Mouse (Mus musculus): ENCODE data around the gene Gm12248.

GRCm38 (mm10) chr11:58107664-58108337 is 14.9 kb upstream of the Gm12248 start:
- TF ChIP-seq GATA1 (IDR thresholded peaks at IDR 0.05; ENCODE audit: borderline replicate concordance, low read length), result no peak
- no peak for TF ChIP-seq FLI1 (IDR thresholded peaks at IDR 0.05; ENCODE audit: low read length)
